Mouse (Mus musculus): ENCODE data around the gene Calm5. TPM values are rescaled to one million over a fixed set of nuclear protein-coding genes. Genes with fewer than 3 reads are reported as not detected.
"Not testable (repeated sequence)": the region's sequence is repeated elsewhere in the genome, so short reads cannot be mapped to it uniquely, and the experiment has no call there.

The Calm5 gene
- polyA plus RNA-seq (2016; fragmentation: Nextera tagmentation; extraction: Ambion mirVana): not detected in 2 replicates

DNA sequence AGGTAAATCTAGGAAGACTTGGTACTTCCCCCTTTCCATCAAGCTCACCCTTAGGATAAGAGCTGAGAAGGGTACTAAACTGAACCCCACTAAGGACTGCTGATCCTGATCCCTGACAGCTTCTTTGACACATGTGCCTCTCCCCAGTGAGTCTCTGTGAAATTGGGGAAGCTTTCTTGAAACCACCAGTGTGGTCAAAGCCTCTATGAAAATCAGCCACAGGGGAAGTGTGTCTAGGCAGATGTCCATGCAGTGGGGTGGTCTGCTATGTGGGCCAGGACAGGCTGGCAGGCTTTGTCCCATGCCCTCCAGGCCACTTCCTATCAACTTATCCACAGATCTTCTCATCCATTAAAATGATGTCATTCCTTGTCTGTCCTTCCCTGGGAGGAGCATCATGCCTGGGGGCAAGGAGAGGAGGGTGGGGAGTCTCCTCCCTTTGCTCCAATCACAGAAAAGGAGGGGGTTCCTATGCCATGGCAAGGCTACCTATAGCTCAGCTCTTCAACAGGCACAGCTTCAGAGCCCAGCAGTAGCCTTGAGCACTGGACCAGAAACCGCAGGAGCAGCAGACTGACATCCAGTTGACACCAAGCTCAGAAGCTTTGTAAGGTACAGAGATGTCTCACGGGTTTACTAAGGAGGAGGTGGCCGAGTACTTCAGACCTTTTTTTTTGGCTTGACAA, at the start of gene Calm5:
TSS of gene Calm5 (plus strand) at position 526 of the 686 bp plus-strand sequence.
- H3K4me2 ChIP-seq (replicated peaks); H3K4me3 ChIP-seq; H3K4me1 ChIP-seq; H3K36me3 ChIP-seq; H3K27ac ChIP-seq (replicated peaks); H3K27me3 ChIP-seq; H3K9ac ChIP-seq (replicated peaks); ATAC-seq (ENCODE audit: low FRiP score, low read depth); H3K9me3 ChIP-seq: not testable (repeated sequence)
- 77% methylated on average over 3 of the region's 3 CpGs for WGBS

DNA sequence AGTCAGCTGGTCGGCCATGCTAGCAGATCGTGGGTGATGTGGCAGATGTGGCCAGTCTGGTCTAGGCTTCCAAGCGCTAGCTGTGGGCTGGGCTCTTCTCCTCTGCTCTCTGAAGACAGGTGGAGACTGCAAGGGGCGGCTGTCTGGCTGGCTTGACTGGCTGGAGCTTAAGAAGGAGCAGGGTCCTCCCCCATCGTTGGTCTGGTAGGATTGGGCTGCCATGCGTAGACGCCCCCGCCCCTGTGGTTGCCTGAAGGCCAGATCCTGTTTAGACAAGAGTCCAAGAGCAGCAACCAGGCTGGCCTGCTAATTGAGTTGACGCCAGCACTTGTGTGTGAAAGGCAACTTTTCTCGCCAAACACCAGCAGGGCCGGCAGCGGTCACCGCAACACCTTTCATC, 49.8 kb upstream of the Calm5 start, which contains the start of gene Calml3:
TSS of gene Calml3 (minus strand) at position 131 of the 400 bp plus-strand sequence.
- Histone ChIP-seq H3K4me2 (replicated peaks) (no peak within 1 kb of the TSS), H3K4me3 (no peak within 1 kb of the TSS), H3K27ac (replicated peaks) (no peak within 1 kb of the TSS), H3K27me3 (no peaks in the 10 kb centered on the region), H3K9ac (replicated peaks) (no peak within 1 kb of the TSS), H3K9me3 (no peaks in the 10 kb centered on the region), H3K4me1 (no peaks in the 10 kb centered on the region), H3K36me3 (no peaks in the 10 kb centered on the region)
- WGBS: 89% methylated on average over 13 of the region's 13 CpGs
- no peak for ATAC-seq (ENCODE audit: low FRiP score, low read depth)

DNA sequence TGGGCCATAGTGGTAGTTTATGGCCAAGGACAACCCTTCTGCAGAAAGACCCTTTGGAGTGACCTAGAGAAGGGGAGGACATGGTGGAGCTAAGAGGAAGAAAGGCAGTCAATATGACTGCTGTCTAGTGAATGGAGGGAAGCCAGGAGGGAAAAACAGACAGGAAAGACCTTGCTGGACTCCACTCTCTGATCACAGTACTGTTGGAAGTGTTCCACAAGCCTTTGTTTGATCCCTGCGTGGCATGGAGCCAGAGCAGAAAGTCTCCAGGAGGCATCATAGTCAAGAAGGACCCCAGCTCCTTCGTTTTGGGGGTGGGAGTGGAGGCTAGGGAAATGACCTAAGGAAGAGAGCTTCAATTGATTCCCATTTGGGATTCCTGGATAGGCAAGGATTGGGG, 48.8 kb upstream of the Calm5 start:
- no peaks in the 10 kb centered on the region for H3K27me3 ChIP-seq
- no peak for ATAC-seq (ENCODE audit: low FRiP score, low read depth)

DNA sequence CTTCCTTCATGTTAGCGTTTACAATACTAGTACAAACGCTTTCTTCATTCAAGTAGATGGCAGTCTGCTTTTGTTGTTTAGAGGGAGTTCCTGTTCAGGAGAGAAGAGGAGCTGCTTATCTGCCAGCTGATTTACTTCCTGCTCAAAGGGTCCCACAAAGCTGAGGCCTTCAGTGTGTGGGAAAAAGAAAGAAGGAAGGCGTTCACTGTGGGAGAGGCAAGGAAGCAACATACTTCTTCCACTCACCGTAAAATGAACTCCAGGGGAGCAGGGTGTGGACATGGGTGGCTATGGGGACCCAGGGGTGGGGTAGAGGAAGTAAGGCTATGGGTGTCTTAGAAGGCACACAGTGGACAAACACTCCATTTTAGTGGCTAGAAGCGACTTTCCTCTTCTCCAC, 48.3 kb upstream of the Calm5 start:
- Histone ChIP-seq H3K4me2 (replicated peaks) (no peak overlapping the region), H3K4me1 (no peaks in the 10 kb centered on the region), H3K4me3 (no peak overlapping the region), H3K36me3 (no peaks in the 10 kb centered on the region), H3K9me3 (no peaks in the 10 kb centered on the region), H3K9ac (replicated peaks) (no peak overlapping the region), H3K27ac (replicated peaks) (no peak overlapping the region), H3K27me3 (no peaks in the 10 kb centered on the region)
- no peak for ATAC-seq (ENCODE audit: low FRiP score, low read depth)
- 87% methylated on average over 5 of the region's 5 CpGs for WGBS

More for the DNA sequence above, 48.8 kb upstream of the Calm5 start:
- H3K9ac ChIP-seq (replicated peaks): no peak overlapping the region
- no peaks in the 10 kb centered on the region for H3K9me3 ChIP-seq
- H3K4me1 ChIP-seq: no peaks in the 10 kb centered on the region
- no peaks in the 10 kb centered on the region for H3K36me3 ChIP-seq
- H3K4me3 ChIP-seq: no peak overlapping the region
- WGBS: 74% methylated on average over 2 of the region's 2 CpGs
- H3K27ac ChIP-seq (replicated peaks): no peak overlapping the region
- H3K4me2 ChIP-seq (replicated peaks): no peak overlapping the region

DNA sequence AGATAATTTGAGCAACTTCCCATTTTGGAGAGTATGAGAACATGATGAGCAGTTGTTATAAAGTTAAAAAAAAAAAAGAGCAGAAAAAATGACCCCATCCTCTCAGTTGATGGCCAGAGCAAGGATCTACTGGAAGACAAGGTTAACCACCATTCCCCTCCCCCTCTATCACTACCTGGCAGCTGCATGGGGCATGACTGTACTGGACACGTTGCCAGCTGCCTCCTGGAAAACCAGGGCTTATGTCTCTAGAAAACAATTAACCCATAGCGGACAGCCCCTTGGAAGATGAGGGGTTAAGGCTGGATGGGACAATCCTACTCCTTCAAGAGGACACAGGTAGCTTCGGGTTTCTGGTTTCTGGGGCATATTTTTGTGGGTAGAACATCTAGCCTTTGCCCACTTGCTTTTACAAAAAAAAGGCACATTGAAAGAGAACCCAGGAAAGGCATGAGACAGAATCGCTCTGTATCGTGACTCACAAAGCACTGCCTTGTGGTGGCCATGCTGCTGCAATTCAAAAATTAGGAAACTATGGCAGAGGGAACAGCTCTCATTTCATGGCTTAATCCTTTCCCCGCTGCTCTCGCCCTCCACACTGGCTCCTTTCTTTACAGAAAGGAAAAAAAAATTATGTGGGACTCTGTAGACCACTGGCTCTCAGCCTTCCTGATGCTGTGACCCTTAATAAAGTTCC, 46.7 kb upstream of the Calm5 start:
- Histone ChIP-seq H3K4me3 (no peak overlapping the region), H3K27ac (replicated peaks) (no peak overlapping the region)
- 82% methylated on average over 7 of the region's 7 CpGs for WGBS

DNA sequence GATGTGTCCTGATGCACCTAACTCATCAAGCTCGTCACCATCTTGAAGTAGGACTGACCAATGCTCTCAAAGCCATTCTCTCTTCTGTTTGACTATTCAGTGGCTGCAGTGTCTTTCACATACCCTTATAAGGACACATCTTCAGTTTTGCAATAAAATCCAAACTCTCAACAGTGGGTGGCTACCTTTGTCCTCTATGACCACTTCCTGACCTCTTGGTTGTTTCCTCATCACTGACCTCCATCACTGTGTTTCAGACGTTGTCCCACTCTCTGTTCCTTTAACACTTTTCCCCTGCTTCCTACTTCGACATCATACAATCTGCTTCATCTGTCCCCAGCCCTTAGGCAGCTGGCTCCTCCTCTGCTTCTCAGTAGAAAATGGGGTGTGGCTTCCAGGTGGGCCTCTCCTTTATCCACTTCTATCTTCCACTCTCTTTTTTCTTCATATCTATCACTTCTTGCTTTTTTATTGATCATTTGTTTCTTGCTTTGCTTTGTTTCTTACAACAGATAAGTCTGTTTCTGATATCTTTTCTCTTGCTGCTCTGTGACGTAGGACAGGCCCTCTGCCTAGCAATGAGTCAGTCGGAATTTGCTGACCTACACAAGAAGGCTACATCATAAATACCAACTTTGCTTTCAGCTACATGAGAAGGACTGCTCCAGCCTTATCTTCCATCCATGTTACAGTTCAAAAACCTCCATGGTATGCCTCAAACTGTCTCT, 35.8 kb upstream of the Calm5 start:
- Histone ChIP-seq H3K9me3 (no peaks in the 10 kb centered on the region), H3K4me2 (replicated peaks) (no peak overlapping the region), H3K27ac (replicated peaks) (no peak overlapping the region), H3K4me1 (no peaks in the 10 kb centered on the region), H3K27me3 (no peaks in the 10 kb centered on the region), H3K9ac (replicated peaks) (no peak overlapping the region), H3K36me3 (no peaks in the 10 kb centered on the region), H3K4me3 (no peak overlapping the region)
- 84% methylated on average over 5 of the region's 5 CpGs for WGBS
- ATAC-seq (ENCODE audit: low FRiP score, low read depth): no peak

More for the DNA sequence above, 46.7 kb upstream of the Calm5 start:
- H3K9ac ChIP-seq (replicated peaks): no peak overlapping the region
- no peaks in the 10 kb centered on the region for H3K9me3 ChIP-seq
- no peaks in the 10 kb centered on the region for H3K4me1 ChIP-seq
- H3K4me2 ChIP-seq (replicated peaks): no peak overlapping the region
- no peak for ATAC-seq (ENCODE audit: low FRiP score, low read depth)
- H3K36me3 ChIP-seq: no peaks in the 10 kb centered on the region
- H3K27me3 ChIP-seq: no peaks in the 10 kb centered on the region

DNA sequence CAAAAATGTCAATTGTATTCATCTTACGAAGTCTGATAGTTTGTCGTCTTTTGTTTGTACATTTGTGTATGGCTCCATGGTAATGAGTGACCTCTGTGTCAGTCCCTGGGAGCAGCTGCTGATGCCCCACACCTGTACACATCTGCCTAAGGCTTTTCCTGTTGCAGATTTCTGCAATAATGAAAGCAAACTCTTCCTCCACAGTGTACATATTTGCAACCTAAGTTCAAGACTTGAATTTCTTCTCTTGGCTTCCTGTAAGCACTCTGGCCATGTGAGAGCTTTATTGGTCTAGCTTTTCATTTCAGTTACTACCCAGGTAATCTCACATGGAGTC, 35.3 kb upstream of the Calm5 start:
- no peaks in the 10 kb centered on the region for H3K36me3 ChIP-seq
- H3K9me3 ChIP-seq: no peaks in the 10 kb centered on the region
- H3K4me1 ChIP-seq: no peaks in the 10 kb centered on the region
- WGBS: 88% methylated on average over 2 of the region's 2 CpGs
- no peaks in the 10 kb centered on the region for H3K27me3 ChIP-seq
- no peak overlapping the region for H3K4me2 ChIP-seq (replicated peaks)
- H3K9ac ChIP-seq (replicated peaks): no peak overlapping the region
- H3K4me3 ChIP-seq: no peak overlapping the region
- ATAC-seq (ENCODE audit: low FRiP score, low read depth): no peak
- H3K27ac ChIP-seq (replicated peaks): no peak overlapping the region

DNA sequence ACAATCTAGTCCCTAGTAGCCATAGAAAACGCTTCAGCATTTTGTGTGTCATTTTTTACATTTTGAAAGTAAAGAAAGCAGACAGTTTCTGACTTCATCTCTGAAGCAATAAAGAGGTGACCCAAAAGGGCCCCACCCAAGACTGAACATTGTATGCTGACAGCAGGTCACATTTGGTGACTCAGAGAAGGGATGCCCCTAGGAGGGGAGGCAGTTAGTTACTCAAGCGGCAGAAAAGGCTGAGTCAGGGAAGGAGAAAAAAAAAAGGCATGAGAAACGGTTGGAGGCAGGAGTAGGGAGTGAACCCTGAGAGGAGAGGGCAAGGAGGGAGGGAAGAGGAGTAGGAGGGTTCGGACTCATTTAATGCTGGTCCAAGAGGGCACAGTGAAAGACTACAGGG, 31.9 kb upstream of the Calm5 start:
- no peak overlapping the region for H3K4me2 ChIP-seq (replicated peaks)
- ATAC-seq (ENCODE audit: low FRiP score, low read depth): no peak
- no peak overlapping the region for H3K9ac ChIP-seq (replicated peaks)
- WGBS: 63% methylated on average over 4 of the region's 4 CpGs
- no peak overlapping the region for H3K4me3 ChIP-seq
- H3K27me3 ChIP-seq: no peaks in the 10 kb centered on the region
- no peak overlapping the region for H3K27ac ChIP-seq (replicated peaks)
- H3K9me3 ChIP-seq: no peaks in the 10 kb centered on the region
- H3K36me3 ChIP-seq: no peaks in the 10 kb centered on the region
- H3K4me1 ChIP-seq: no peaks in the 10 kb centered on the region

DNA sequence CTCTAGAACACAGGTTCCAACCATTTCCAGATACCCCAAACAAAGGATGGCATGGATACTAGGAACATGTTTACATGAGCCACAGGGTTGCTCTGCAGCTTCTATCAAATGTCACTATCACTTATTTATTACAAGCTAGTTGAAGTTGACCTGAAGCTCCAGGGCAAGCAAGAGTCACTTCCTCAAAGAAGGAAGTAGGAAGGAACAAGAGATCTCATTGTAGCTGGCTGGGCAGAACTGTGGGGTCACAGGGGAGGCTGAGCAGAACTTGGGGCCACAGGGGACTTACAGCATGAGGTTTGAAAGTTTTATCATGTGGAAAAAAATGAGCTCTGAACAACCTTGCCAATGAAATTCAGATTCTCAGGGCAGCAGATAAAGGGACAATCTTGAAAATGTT, 28.2 kb upstream of the Calm5 start:
- Histone ChIP-seq H3K9ac (replicated peaks) (no peak overlapping the region), H3K4me1 (no peaks in the 10 kb centered on the region), H3K27me3 (no peaks in the 10 kb centered on the region), H3K36me3 (no peaks in the 10 kb centered on the region), H3K4me2 (replicated peaks) (no peak overlapping the region), H3K9me3 (no peaks in the 10 kb centered on the region), H3K27ac (replicated peaks) (no peak overlapping the region), H3K4me3 (no peak overlapping the region)
- no peak for ATAC-seq (ENCODE audit: low FRiP score, low read depth)

DNA sequence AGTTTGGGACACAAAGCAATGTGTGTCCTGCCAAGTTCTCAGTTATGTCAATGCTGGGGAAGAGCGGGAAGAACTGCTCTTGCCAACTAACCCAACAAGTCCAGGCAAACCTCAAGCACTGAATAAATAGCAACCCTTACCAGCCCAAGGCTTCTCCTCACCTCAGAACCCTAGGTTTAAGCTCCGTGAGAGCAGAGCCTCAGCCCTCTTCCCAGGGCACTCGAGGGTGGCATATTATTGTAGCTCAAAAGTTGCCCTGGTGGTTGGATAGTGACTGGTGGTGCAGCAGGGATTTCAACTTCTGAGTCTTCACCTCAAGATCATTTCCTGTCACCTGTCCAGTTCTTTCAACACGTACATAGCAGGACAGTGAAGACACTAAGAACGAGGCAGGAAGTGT, 22.4 kb upstream of the Calm5 start:
- ATAC-seq (ENCODE audit: low FRiP score, low read depth): no peak
- Histone ChIP-seq H3K36me3 (no peaks in the 10 kb centered on the region), H3K4me1 (no peaks in the 10 kb centered on the region), H3K4me2 (replicated peaks) (no peak overlapping the region), H3K27me3 (no peaks in the 10 kb centered on the region), H3K4me3 (no peak overlapping the region), H3K9me3 (no peaks in the 10 kb centered on the region), H3K9ac (replicated peaks) (no peak overlapping the region), H3K27ac (replicated peaks) (no peak overlapping the region)
- WGBS: 85% methylated on average over 5 of the region's 5 CpGs

DNA sequence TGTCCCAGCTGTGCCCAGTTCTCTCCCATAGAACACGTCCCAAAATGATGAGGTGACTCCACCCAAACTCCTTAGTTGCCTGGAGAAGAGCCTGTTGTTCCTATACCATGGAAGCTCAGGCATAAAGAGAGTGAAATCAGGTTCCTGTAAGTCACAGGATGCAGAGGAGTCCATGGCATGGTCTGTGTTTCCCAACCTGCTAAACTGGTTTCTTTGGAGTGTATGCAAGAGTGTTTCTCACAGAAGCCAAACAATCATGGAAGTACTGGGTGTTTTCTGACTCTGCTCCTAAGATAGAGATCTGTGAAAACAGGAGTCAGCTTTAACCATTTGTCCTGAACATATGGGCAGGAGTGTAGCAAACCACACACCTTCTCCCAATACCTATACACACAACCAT, 22.0 kb upstream of the Calm5 start:
- H3K27ac ChIP-seq (replicated peaks): no peak overlapping the region
- H3K9me3 ChIP-seq: no peaks in the 10 kb centered on the region
- no peaks in the 10 kb centered on the region for H3K27me3 ChIP-seq
- H3K4me2 ChIP-seq (replicated peaks): no peak overlapping the region
- H3K4me1 ChIP-seq: no peaks in the 10 kb centered on the region
- no peak overlapping the region for H3K9ac ChIP-seq (replicated peaks)
- no peaks in the 10 kb centered on the region for H3K36me3 ChIP-seq
- no peak for ATAC-seq (ENCODE audit: low FRiP score, low read depth)
- 84% methylated on average over 1 of the region's 1 CpGs for WGBS
- H3K4me3 ChIP-seq: no peak overlapping the region

DNA sequence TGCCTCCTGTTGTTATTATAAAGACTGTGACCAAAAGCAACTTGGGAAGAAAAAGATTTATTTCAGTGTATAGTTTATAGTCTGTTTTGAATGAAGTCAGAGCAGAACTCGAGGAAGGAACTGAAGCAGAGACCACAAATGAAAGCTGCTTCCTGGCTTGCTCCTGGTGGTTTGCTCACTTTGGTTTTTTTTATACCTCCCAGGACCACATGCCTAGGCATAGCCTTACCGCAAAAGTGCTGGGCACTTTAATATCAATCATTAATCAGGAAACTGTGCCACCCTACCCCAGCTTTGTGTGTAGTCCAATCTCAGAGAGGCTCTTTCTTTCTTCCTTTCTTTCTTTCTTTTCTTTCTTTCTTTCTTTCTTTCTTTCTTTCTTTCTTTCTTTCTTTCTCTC, 21.5 kb upstream of the Calm5 start:
- no peaks in the 10 kb centered on the region for H3K27me3 ChIP-seq
- no peak overlapping the region for H3K4me3 ChIP-seq
- no peaks in the 10 kb centered on the region for H3K9me3 ChIP-seq
- WGBS: 75% methylated on average over 2 of the region's 2 CpGs
- H3K4me2 ChIP-seq (replicated peaks): no peak overlapping the region
- no peak overlapping the region for H3K27ac ChIP-seq (replicated peaks)
- no peaks in the 10 kb centered on the region for H3K4me1 ChIP-seq
- H3K9ac ChIP-seq (replicated peaks): no peak overlapping the region
- no peak for ATAC-seq (ENCODE audit: low FRiP score, low read depth)
- H3K36me3 ChIP-seq: no peaks in the 10 kb centered on the region
